Mouse (Mus musculus): Measurements from ENCODE around the gene Ltv1. TPM values are rescaled to one million over a fixed set of nuclear protein-coding genes. Genes with fewer than 3 reads are reported as not detected.

Gene Ltv1
- polyA plus RNA-seq, 1 experiment from 2014 or later, result 74.0 TPM

GRCm38 (mm10) chr10:13184170-13184766, 8.7 kb downstream of the Ltv1 start:
- H3K9me3 ChIP-seq (ENCODE audit: control insufficient read depth, low read length), result no peaks in the 10 kb centered on the region
- H3K4me3 ChIP-seq (ENCODE audit: low read depth, low read length), result no peak overlapping the region
- peaks cover 15% of the 10 kb centered on the region; the same call in 1 of the 2 replicates for H3K36me3 ChIP-seq (ENCODE audit: control insufficient read depth, insufficient read depth, low read length)
- H3K4me1 ChIP-seq (replicated peaks; ENCODE audit: control insufficient read depth, insufficient read depth, low read length), result no peaks in the 10 kb centered on the region
- no peak overlapping the region for H3K9ac ChIP-seq (ENCODE audit: low read length)
- no peaks in the 10 kb centered on the region for H3K27me3 ChIP-seq (ENCODE audit: control insufficient read depth, insufficient read depth, low read length)
- no peak overlapping the region for H3K4me2 ChIP-seq (ENCODE audit: low read depth, low read length, severe bottlenecking)
- DNase-seq (ENCODE audit: low spot score), result no peak
- no peak for ATAC-seq (replicated peaks; ENCODE audit: low FRiP score)
- no peak overlapping the region for H3K27ac ChIP-seq (ENCODE audit: low read depth, low read length)
- 93% methylated on average over 4 of the region's 4 CpGs for WGBS

GRCm38 (mm10) chr10:13180211-13180610, 12.8 kb downstream of the Ltv1 start:
- 95% methylated on average over 7 of the region's 7 CpGs for WGBS
- Histone ChIP-seq H3K4me3 (ENCODE audit: low read depth, low read length) (no peak overlapping the region), H3K36me3 (ENCODE audit: control insufficient read depth, insufficient read depth, low read length) (peaks cover 24% of the 10 kb centered on the region)

GRCm38 (mm10) chr10:13177973-13178624, 14.9 kb downstream of the Ltv1 start, which contains the start of gene Zc2hc1b:
Gene Zc2hc1b, minus strand, starts transcription at chr10:13178023.
- H3K9ac ChIP-seq (ENCODE audit: low read length), result no peak within 1 kb of the TSS
- no peaks in the 10 kb centered on the region for H3K27me3 ChIP-seq (ENCODE audit: control insufficient read depth, insufficient read depth, low read length)
- ATAC-seq (replicated peaks; ENCODE audit: low FRiP score), result no peak
- no peaks in the 10 kb centered on the region for H3K4me1 ChIP-seq (replicated peaks; ENCODE audit: control insufficient read depth, insufficient read depth, low read length)
- H3K4me3 ChIP-seq (ENCODE audit: low read depth, low read length), result no peak within 1 kb of the TSS
- H3K4me2 ChIP-seq (ENCODE audit: low read depth, low read length, severe bottlenecking), result no peak within 1 kb of the TSS
- peaks cover 24% of the 10 kb centered on the region for H3K36me3 ChIP-seq (ENCODE audit: control insufficient read depth, insufficient read depth, low read length)
- H3K9me3 ChIP-seq (ENCODE audit: control insufficient read depth, low read length), result no peaks in the 10 kb centered on the region
- no peak for DNase-seq (ENCODE audit: low spot score)
- H3K27ac ChIP-seq (ENCODE audit: low read depth, low read length), result no peak within 1 kb of the TSS
- 91% methylated on average over 7 of the region's 7 CpGs for WGBS

More at GRCm38 (mm10) chr10:13180211-13180610, 12.8 kb downstream of the Ltv1 start:
- Histone ChIP-seq H3K4me2 (ENCODE audit: low read depth, low read length, severe bottlenecking) (no peak overlapping the region), H3K27ac (ENCODE audit: low read depth, low read length) (no peak overlapping the region), H3K9ac (ENCODE audit: low read length) (no peak overlapping the region), H3K9me3 (ENCODE audit: control insufficient read depth, low read length) (no peaks in the 10 kb centered on the region), H3K27me3 (ENCODE audit: control insufficient read depth, insufficient read depth, low read length) (no peaks in the 10 kb centered on the region), H3K4me1 (replicated peaks; ENCODE audit: control insufficient read depth, insufficient read depth, low read length) (no peaks in the 10 kb centered on the region)
- ATAC-seq (replicated peaks; ENCODE audit: low FRiP score) (no peak), DNase-seq (ENCODE audit: low spot score) (no peak)

GRCm38 (mm10) chr10:13175866-13176265, 17.1 kb downstream of the Ltv1 start:
- no peak overlapping the region for H3K4me2 ChIP-seq (ENCODE audit: low read depth, low read length, severe bottlenecking)
- no peak for DNase-seq (ENCODE audit: low spot score)
- WGBS, result 91% methylated on average over 7 of the region's 7 CpGs
- no peaks in the 10 kb centered on the region for H3K27me3 ChIP-seq (ENCODE audit: control insufficient read depth, insufficient read depth, low read length)
- peaks cover 20% of the 10 kb centered on the region for H3K36me3 ChIP-seq (ENCODE audit: control insufficient read depth, insufficient read depth, low read length)
- no peak overlapping the region for H3K27ac ChIP-seq (ENCODE audit: low read depth, low read length)
- no peaks in the 10 kb centered on the region for H3K4me1 ChIP-seq (replicated peaks; ENCODE audit: control insufficient read depth, insufficient read depth, low read length)
- no peak overlapping the region for H3K4me3 ChIP-seq (ENCODE audit: low read depth, low read length)
- no peak overlapping the region for H3K9ac ChIP-seq (ENCODE audit: low read length)
- no peak for ATAC-seq (replicated peaks; ENCODE audit: low FRiP score)
- no peaks in the 10 kb centered on the region for H3K9me3 ChIP-seq (ENCODE audit: control insufficient read depth, low read length)

- 71% methylated on average over 10 of the region's 10 CpGs for WGBS
- Histone ChIP-seq H3K9me3 (ENCODE audit: control insufficient read depth, low read length) (no peaks in the 10 kb centered on the region), H3K9ac (ENCODE audit: low read length) (no peak overlapping the region), H3K27me3 (ENCODE audit: control insufficient read depth, insufficient read depth, low read length) (no peaks in the 10 kb centered on the region), H3K4me3 (ENCODE audit: low read depth, low read length) (no peak overlapping the region), H3K36me3 (ENCODE audit: control insufficient read depth, insufficient read depth, low read length) (no peaks in the 10 kb centered on the region; the same call in 1 of the 2 replicates), H3K4me2 (ENCODE audit: low read depth, low read length, severe bottlenecking) (no peak overlapping the region), H3K27ac (ENCODE audit: low read depth, low read length) (no peak overlapping the region), H3K4me1 (replicated peaks; ENCODE audit: control insufficient read depth, insufficient read depth, low read length) (no peaks in the 10 kb centered on the region)
- DNase-seq (ENCODE audit: low spot score) (no peak), ATAC-seq (replicated peaks; ENCODE audit: low FRiP score) (peak; percentile 55; the same call in 1 of the 2 replicates)
Observed at GRCm38 (mm10) chr10:13172798-13173221, 20.2 kb downstream of the Ltv1 start.

GRCm38 (mm10) chr10:13171461-13171860, 21.5 kb downstream of the Ltv1 start:
- Histone ChIP-seq H3K9me3 (ENCODE audit: control insufficient read depth, low read length) (no peaks in the 10 kb centered on the region), H3K27ac (ENCODE audit: low read depth, low read length) (no peak overlapping the region), H3K36me3 (ENCODE audit: control insufficient read depth, insufficient read depth, low read length) (no peaks in the 10 kb centered on the region), H3K27me3 (ENCODE audit: control insufficient read depth, insufficient read depth, low read length) (no peaks in the 10 kb centered on the region), H3K4me1 (replicated peaks; ENCODE audit: control insufficient read depth, insufficient read depth, low read length) (no peaks in the 10 kb centered on the region), H3K4me3 (ENCODE audit: low read depth, low read length) (no peak overlapping the region), H3K4me2 (ENCODE audit: low read depth, low read length, severe bottlenecking) (no peak overlapping the region), H3K9ac (ENCODE audit: low read length) (no peak overlapping the region)
- WGBS, result 76% methylated on average over 2 of the region's 2 CpGs
- no peak for ATAC-seq (replicated peaks; ENCODE audit: low FRiP score)
- no peak for DNase-seq (ENCODE audit: low spot score)

- DNase-seq (ENCODE audit: low spot score), result no peak
- no peak overlapping the region for H3K4me3 ChIP-seq (ENCODE audit: low read depth, low read length)
- H3K4me1 ChIP-seq (replicated peaks; ENCODE audit: control insufficient read depth, insufficient read depth, low read length), result no peaks in the 10 kb centered on the region
- H3K4me2 ChIP-seq (ENCODE audit: low read depth, low read length, severe bottlenecking), result no peak overlapping the region
- no peak overlapping the region for H3K27ac ChIP-seq (ENCODE audit: low read depth, low read length)
- H3K9ac ChIP-seq (ENCODE audit: low read length), result no peak overlapping the region
- no peaks in the 10 kb centered on the region for H3K36me3 ChIP-seq (ENCODE audit: control insufficient read depth, insufficient read depth, low read length)
- no peak for ATAC-seq (replicated peaks; ENCODE audit: low FRiP score)
- WGBS, result 60% methylated on average over 12 of the region's 12 CpGs
- no peaks in the 10 kb centered on the region for H3K9me3 ChIP-seq (ENCODE audit: control insufficient read depth, low read length)
- H3K27me3 ChIP-seq (ENCODE audit: control insufficient read depth, insufficient read depth, low read length), result no peaks in the 10 kb centered on the region
Observed at GRCm38 (mm10) chr10:13170739-13171448, 22.1 kb downstream of the Ltv1 start.

GRCm38 (mm10) chr10:13168461-13168860, 24.5 kb downstream of the Ltv1 start:
- Histone ChIP-seq H3K4me2 (ENCODE audit: low read depth, low read length, severe bottlenecking) (no peak overlapping the region), H3K9me3 (ENCODE audit: control insufficient read depth, low read length) (no peaks in the 10 kb centered on the region; the same call in 1 of the 2 replicates), H3K9ac (ENCODE audit: low read length) (no peak overlapping the region), H3K4me1 (replicated peaks; ENCODE audit: control insufficient read depth, insufficient read depth, low read length) (no peaks in the 10 kb centered on the region), H3K27ac (ENCODE audit: low read depth, low read length) (no peak overlapping the region), H3K27me3 (ENCODE audit: control insufficient read depth, insufficient read depth, low read length) (no peaks in the 10 kb centered on the region), H3K4me3 (ENCODE audit: low read depth, low read length) (no peak overlapping the region), H3K36me3 (ENCODE audit: control insufficient read depth, insufficient read depth, low read length) (no peaks in the 10 kb centered on the region)
- ATAC-seq (replicated peaks; ENCODE audit: low FRiP score) (no peak), DNase-seq (ENCODE audit: low spot score) (no peak)
- 87% methylated on average over 5 of the region's 5 CpGs for WGBS
